Mouse (Mus musculus) bone marrow, adult 2 months (tissue): ENCODE measurements around the gene Rasa3.

Experiments
- CTCF ChIP-seq: fragments of 200-500 bp; IDR thresholded peaks from 2 replicates; pipeline ENCODE4 v1.5.1; 2011; ENCODE audit warnings: low read length, control low read depth; ENCODE audit not compliant: control insufficient read depth, insufficient read depth
- POLR2A ChIP-seq: fragments of 200-500 bp; IDR thresholded peaks from 2 replicates; pipeline ENCODE4 v1.6.1; 2011; ENCODE audit warnings: low read depth, mild to moderate bottlenecking, control low read depth, low read length, borderline replicate concordance; ENCODE audit not compliant: control insufficient read depth

DNA sequence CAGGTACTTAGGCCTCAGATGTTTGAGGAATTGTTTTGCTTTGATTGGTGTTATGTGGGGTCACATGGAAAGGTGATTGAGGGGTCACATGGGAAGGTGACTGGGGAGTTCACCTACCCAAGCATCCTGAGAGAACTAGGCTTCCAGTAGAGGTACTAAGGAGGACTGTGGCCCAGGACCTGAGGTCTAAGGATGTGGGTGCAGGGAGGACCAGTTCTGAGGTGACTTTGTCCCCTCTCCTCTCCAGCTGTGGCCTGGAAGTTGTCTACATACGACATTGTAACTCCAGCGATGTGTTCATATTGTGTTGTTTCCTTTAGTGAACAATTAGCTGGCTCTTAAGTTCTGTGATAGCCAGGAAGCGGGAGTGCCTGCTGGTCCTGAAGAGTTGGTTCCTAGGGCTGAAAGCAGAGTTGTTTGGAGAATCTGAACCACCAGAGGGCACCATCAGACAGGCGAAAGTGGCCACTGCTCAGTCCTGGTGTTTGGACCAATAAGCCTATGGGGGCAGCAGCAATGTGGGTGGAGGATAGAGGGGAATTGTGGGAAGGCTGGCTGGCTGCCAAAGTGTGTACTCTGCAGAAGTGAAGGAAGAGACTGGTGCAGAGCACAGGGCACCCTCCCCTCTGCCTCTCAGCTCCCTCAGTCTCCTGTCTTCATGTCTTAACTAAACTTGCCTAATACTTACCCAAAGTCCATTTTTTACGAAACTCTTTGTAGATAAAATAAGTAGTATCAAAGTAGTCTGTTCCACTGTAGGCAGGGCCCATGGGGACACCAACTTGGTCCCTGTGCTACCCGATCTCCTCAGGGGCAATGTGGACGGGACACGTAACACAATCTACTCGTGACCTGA lies 126.5 kb downstream of the Rasa3 start:
- TF ChIP-seq CTCF (peak; percentile 91), POLR2A (no peak)
